Mouse (Mus musculus) adrenal gland, adult 10 weeks (tissue): Measurements from ENCODE around the gene Ubp1. TPM values are rescaled to one million over a fixed set of nuclear protein-coding genes. Genes with fewer than 3 reads are reported as not detected.

ENCODE experiments used
- polyA plus RNA-seq: library from polyadenylated mRNA; stranded (reverse); fragments of 350-450 nt; fragmentation: Illumina TruSeq; extraction: RNeasy Lipid Tissue Mini Kit (QIAGEN cat#74804); gene quantifications from one replicate; pipeline ENCODE4 v1.2.3, GENCODE M21; 2014; ENCODE audit warnings: low read depth, low replicate concordance

The Ubp1 gene
- 62.2 TPM for polyA plus RNA-seq

DNA sequence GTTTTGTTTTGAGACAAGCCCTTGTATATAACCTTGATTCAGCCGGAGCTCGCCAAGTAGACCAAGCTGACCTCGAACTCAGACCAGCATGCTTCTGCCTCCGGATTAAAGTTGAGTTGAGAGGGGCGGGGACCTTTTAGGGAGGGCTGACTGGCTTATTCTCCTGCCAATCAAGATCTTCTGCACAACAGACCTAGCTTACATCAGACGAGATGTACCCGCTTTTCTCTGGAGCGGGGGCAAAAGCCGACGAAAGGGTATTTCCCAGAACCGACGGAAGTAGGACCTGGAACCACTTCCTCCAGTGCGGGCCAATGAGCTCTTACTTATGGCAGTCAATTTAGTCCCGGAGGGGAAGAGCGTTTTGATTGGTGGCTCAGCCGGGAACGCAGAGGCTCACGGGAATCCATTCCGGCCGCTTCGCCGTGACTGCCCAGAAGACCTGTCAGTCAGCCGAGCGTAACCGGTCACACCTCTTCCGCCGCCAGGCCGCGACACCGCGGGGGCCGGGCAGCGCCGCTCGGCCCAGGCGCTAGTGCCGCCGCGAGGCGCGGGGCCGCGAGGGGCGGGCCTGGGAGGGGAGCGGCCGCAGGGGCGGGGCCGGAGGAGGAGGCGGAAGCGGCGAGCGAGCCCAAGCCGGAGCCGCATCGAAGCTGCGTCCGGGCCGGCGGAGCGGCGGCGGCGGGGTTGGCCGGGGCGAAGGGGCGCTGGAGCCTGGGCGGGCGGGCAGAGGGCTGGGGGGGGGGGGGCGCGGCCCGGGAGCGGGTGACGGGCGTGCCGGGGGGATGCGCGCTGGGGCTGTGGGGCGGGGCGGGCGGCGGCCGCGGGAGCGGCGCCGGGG lies at the start of gene Ubp1:
Gene Ubp1 (plus strand): TSS at position 401 of the 841 bp plus-strand sequence.

Other genes starting within 250 kb of the Ubp1 start
- 346 TPM for gene Pdcd6ip, start 222.7 kb upstream of the Ubp1 start, polyA plus RNA-seq
- gene Clasp2, start 189.5 kb upstream of the Ubp1 start, polyA plus RNA-seq, result 160 TPM
- gene Fbxl2, start 115.3 kb downstream of the Ubp1 start, polyA plus RNA-seq, result 1.5 TPM
- gene Susd5, start 126.2 kb downstream of the Ubp1 start, polyA plus RNA-seq, result 0.41 TPM